In the genomic region with DNA sequence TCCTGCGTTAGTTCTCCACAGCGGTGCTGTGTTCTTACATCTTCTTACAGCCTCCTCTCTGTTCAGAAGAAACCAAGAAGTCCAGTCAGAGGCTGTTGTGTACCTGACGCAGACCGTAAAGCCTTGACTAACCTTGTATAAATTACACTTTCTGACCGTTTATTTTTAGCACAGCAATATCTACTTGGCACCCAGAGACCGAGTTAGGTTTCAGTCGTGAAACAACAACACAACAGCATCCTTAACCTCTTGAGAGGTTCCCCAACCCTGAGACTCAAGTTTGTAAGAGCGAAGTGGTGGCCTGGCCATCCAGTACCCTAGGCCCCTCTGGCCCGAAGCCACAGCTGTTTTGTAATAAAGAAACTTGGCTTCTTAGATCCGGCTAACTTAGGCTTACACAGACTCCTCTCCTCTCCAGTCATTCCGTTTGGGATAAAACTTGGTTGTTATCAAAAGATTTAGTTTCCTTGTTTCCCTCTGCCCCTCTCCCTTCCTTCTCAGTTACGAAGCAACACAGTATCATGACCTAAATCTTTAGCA, we compare ENCODE assay signal across 19 mouse cellular contexts. TPM values are rescaled to one million over a fixed set of nuclear protein-coding genes. Genes with fewer than 3 reads are reported as not detected.
DNase-seq lines count a peak whose midpoint lies in the region; ATAC-seq and TF ChIP-seq lines count a peak whose summit lies in the region.
"Had no signal": no experiment of that assay in that cellular context is flagged by ENCODE, and none has a peak within 500 bp of the region (broad histone marks: within the 10 kb centered on the region; RNA-seq: fewer than 3 reads in every experiment).

No protein-coding gene starts in this region.

- no peak overlapping the region for H3K4me3 ChIP-seq in heart, embryonic 15.5 days
- no peak overlapping the region for H3K4me3 ChIP-seq in lung, embryonic 16.5 days (ENCODE audit: low read length)
- H3K4me3 ChIP-seq in hindbrain, postnatal 0 days (ENCODE audit: low read length): no peak overlapping the region
- H3K4me3 ChIP-seq: forebrain, embryonic 15.5 days; megakaryocyte, embryonic 14.5 days; myocyte had no signal

- H3K27me3 ChIP-seq in heart, embryonic 15.5 days: no peaks in the 10 kb centered on the region
- no peaks in the 10 kb centered on the region for H3K27me3 ChIP-seq in lung, embryonic 16.5 days (ENCODE audit: control insufficient read depth, insufficient read depth, low read depth, low read length)
- H3K27me3 ChIP-seq in hindbrain, postnatal 0 days (ENCODE audit: insufficient read depth, low read length): no peaks in the 10 kb centered on the region
- H3K27me3 ChIP-seq: forebrain, embryonic 15.5 days had no signal

- H3K4me2 ChIP-seq in heart, embryonic 15.5 days: no peak overlapping the region
- no peak overlapping the region for H3K4me2 ChIP-seq in lung, embryonic 16.5 days (ENCODE audit: low read depth, low read length)
- no peak overlapping the region for H3K4me2 ChIP-seq in hindbrain, postnatal 0 days (ENCODE audit: low read depth, low read length)
- H3K4me2 ChIP-seq: forebrain, embryonic 15.5 days had no signal

- no peak overlapping the region for H3K9ac ChIP-seq in heart, embryonic 15.5 days
- H3K9ac ChIP-seq in lung, embryonic 16.5 days (ENCODE audit: low read length): no peak overlapping the region
- H3K9ac ChIP-seq in hindbrain, postnatal 0 days (replicated peaks; ENCODE audit: low read length): no peak overlapping the region
- H3K9ac ChIP-seq: forebrain, embryonic 15.5 days; liver, embryonic 14.5 days had no signal

- WGBS in heart, embryonic 15.5 days: 48% methylated on average over 12 of the region's 12 CpGs
- WGBS in lung, embryonic 16.5 days: 57% methylated on average over 12 of the region's 12 CpGs
- WGBS in hindbrain, postnatal 0 days: 79% methylated on average over 12 of the region's 12 CpGs

- intact Hi-C loops in heart, postnatal 10 days (cut with DNase I): no loop called here

- no peaks in the 10 kb centered on the region for H3K9me3 ChIP-seq in heart, embryonic 15.5 days (replicated peaks)
- no peaks in the 10 kb centered on the region for H3K9me3 ChIP-seq in lung, embryonic 16.5 days (ENCODE audit: control insufficient read depth, low read length)
- H3K9me3 ChIP-seq in hindbrain, postnatal 0 days (ENCODE audit: low read length): no peaks in the 10 kb centered on the region
- H3K9me3 ChIP-seq: forebrain, embryonic 15.5 days; megakaryocyte, embryonic 14.5 days had no signal

- H3K27ac ChIP-seq in heart, embryonic 15.5 days: peak overlapping the region; percentile 20
- no peak overlapping the region for H3K27ac ChIP-seq in lung, embryonic 16.5 days (ENCODE audit: low read length)
- no peak overlapping the region for H3K27ac ChIP-seq in hindbrain, postnatal 0 days
- H3K27ac ChIP-seq: forebrain, embryonic 15.5 days; liver, embryonic 14.5 days had no signal

- DNase-seq in gastrocnemius, adult 18-20 months (ENCODE audit: low spot score): peak; percentile 36
- DNase-seq in gastrocnemius, postnatal 10 days: no peak
- no peak for DNase-seq in heart, postnatal 10 days
- no peak for DNase-seq in lung, postnatal 14 days
- DNase-seq in skeletal muscle tissue, adult 2 months (ENCODE audit: low read depth, low spot score): peak; percentile 52
- no peak for DNase-seq in hindbrain, postnatal 0 days (ENCODE audit: low spot score)
- DNase-seq: adrenal gland, postnatal 14 days; cerebellum, postnatal 10 days; kidney, adult 18-20 months; midbrain, embryonic 14.5 days; thymus, postnatal 36 days had no signal

- peaks cover 39% of the 10 kb centered on the region for H3K4me1 ChIP-seq in heart, embryonic 15.5 days (replicated peaks)
- peaks cover 4% of the 10 kb centered on the region; the same call in 1 of the 2 replicates for H3K4me1 ChIP-seq in lung, embryonic 16.5 days (replicated peaks; ENCODE audit: control insufficient read depth, insufficient read depth, low read length)
- no peaks in the 10 kb centered on the region for H3K4me1 ChIP-seq in hindbrain, postnatal 0 days (ENCODE audit: insufficient read depth, low read length)
- H3K4me1 ChIP-seq: forebrain, embryonic 15.5 days had no signal

- TF ChIP-seq CTCF in hindbrain, postnatal 0 days (IDR thresholded peaks at IDR 0.05; ENCODE audit: low read depth): no peak

- no peak for ATAC-seq in heart, embryonic 15.5 days (replicated peaks; ENCODE audit: insufficient number of reproducible peaks, insufficient read depth, low FRiP score, low read depth)
- ATAC-seq in lung, embryonic 16.5 days (ENCODE audit: low read depth): peak; percentile 54; the same call in 1 of the 2 replicates
- no peak for ATAC-seq in hindbrain, postnatal 0 days
- ATAC-seq: activated CD4-positive, CD25-positive, alpha-beta regulatory T cell, adult 4 months; CD4-positive, CD25-positive, alpha-beta regulatory T cell, adult 4 months; forebrain, embryonic 15.5 days had no signal

- peaks cover 6% of the 10 kb centered on the region; the same call in 1 of the 2 replicates for H3K36me3 ChIP-seq in heart, embryonic 15.5 days
- 0 out of 2 replicates have a peak, but pooled peaks cover 5% of the 10 kb centered on the region for H3K36me3 ChIP-seq in lung, embryonic 16.5 days (ENCODE audit: control insufficient read depth, insufficient read depth, low read length)
- no peaks in the 10 kb centered on the region; the same call in 1 of the 2 replicates for H3K36me3 ChIP-seq in hindbrain, postnatal 0 days (ENCODE audit: insufficient read depth, low read length)
- H3K36me3 ChIP-seq: forebrain, embryonic 15.5 days had no signal

RNA-seq across cellular contexts. Expression of a gene that starts 32.7 kb away (rescaled TPM):
- 10 to 100 TPM; 28.7 to 41.5 TPM for total RNA-seq in gastrocnemius, adult 18-20 months (2021)
- total RNA-seq in gastrocnemius, postnatal 10 days (2021): 10 to 100 TPM; 35.9 to 43.1 TPM
- polyA plus RNA-seq in heart, embryonic 15.5 days (2015; fragmentation: Nextera tagmentation; extraction: Ambion mirVana): 40.0 and 48.5 TPM in 2 replicates
- total RNA-seq in heart, postnatal 10 days (2021): 100 to 1,000 TPM; 127 to 141 TPM
- polyA plus RNA-seq in lung, embryonic 16.5 days (2015; fragmentation: Nextera tagmentation; extraction: Ambion mirVana): 44.4 and 46.5 TPM in 2 replicates
- 19.3 and 37.7 TPM in 2 replicates for total RNA-seq in hindbrain, postnatal 0 days (2014; rRNA removed)
- 11.5 and 13.4 TPM in 2 replicates for polyA plus RNA-seq in hindbrain, postnatal 0 days (2015; fragmentation: Nextera tagmentation; extraction: Ambion mirVana)

Comparison
In these comparisons a context has a peak if more than half of its experiments do, and no peak if none do; other contexts are left out.
1. DNase-seq: peak in gastrocnemius, adult 18-20 months (single experiment) and skeletal muscle tissue, adult 2 months (single experiment); none in gastrocnemius, postnatal 10 days (single experiment), heart, postnatal 10 days (0 of 2), lung, postnatal 14 days (single experiment) and hindbrain, postnatal 0 days (single experiment).